Mouse (Mus musculus) MEL (cell line): Measurements from ENCODE around the gene Cyfip2. TPM values are rescaled to one million over a fixed set of nuclear protein-coding genes. Genes with fewer than 3 reads are reported as not detected.

ENCODE experiments used
- DNase-seq: peaks from one replicate; pipeline ENCODE4 v3.0.0; 2011; ENCODE audit warnings: low read depth, low spot score
- H3K27ac ChIP-seq: 2 replicates; pipeline ENCODE4 v1.5.1; 2012; ENCODE audit warnings: low read depth, mild to moderate bottlenecking, control low read depth, low read length, moderate library complexity; ENCODE audit not compliant: control insufficient read depth
- H3K27me3 ChIP-seq, 2 experiments: fragments of 150-350 bp in 1 of 2; sonication (generic) in 1 of 2; 2 replicates each; pipeline ENCODE4 v1.6.1; 2012; ENCODE audit warnings: low read length in 2 of 2, mild to moderate bottlenecking in 2 of 2, improper control_type of control experiment in 1 of 2, moderate library complexity in 1 of 2; ENCODE audit not compliant: insufficient read depth in 2 of 2, control insufficient read depth in 1 of 2
- H3K36me3 ChIP-seq, 2 experiments: 2 replicates each; pipeline ENCODE4 v1.6.1; 2012 to 2014; ENCODE audit warnings: low read length in 2 of 2, improper control_type of control experiment in 1 of 2, inconsistent platforms in 1 of 2, mild to moderate bottlenecking in 1 of 2; ENCODE audit not compliant: insufficient read depth in 2 of 2, control insufficient read depth in 1 of 2
- H3K4me1 ChIP-seq, 2 experiments: fragments of 150-350 bp in 1 of 2; sonication (generic) in 1 of 2; 2 replicates each; pipeline ENCODE4 v1.6.1; 2012; ENCODE audit warnings: low read length in 2 of 2, improper control_type of control experiment in 1 of 2, mild to moderate bottlenecking in 1 of 2; ENCODE audit not compliant: insufficient read depth in 2 of 2, control insufficient read depth in 1 of 2
- H3K4me3 ChIP-seq, 2 experiments: fragments of 150-350 bp in 1 of 2; sonication (generic) in 1 of 2; 2 replicates each; pipeline ENCODE4 v1.5.1; 2012; ENCODE audit warnings: low read depth in 2 of 2, low read length in 2 of 2, mild to moderate bottlenecking in 2 of 2, moderate library complexity in 2 of 2, control low read depth in 1 of 2, improper control_type of control experiment in 1 of 2; ENCODE audit not compliant: control insufficient read depth in 1 of 2, insufficient read depth in 1 of 2
- H3K79me2 ChIP-seq: 2 replicates; pipeline ENCODE4 v1.6.1; 2012; ENCODE audit warnings: mild to moderate bottlenecking, low read length, moderate library complexity; ENCODE audit not compliant: control insufficient read depth, poor library complexity, insufficient read depth
- H3K9ac ChIP-seq: 2 replicates; pipeline ENCODE4 v1.6.1; 2012; ENCODE audit warnings: low read depth, mild to moderate bottlenecking, control low read depth, low read length, moderate library complexity; ENCODE audit not compliant: control insufficient read depth, poor library complexity, severe bottlenecking
- H3K9me3 ChIP-seq: fragments of 150-350 bp; sonication (generic); replicated peaks from 2 replicates; pipeline ENCODE4 v1.6.1; 2012; ENCODE audit warnings: mild to moderate bottlenecking, low read length, improper control_type of control experiment, moderate library complexity; ENCODE audit not compliant: insufficient read depth
- CHD2 ChIP-seq: IDR thresholded peaks from 2 replicates; pipeline ENCODE4 v1.6.1; 2011; ENCODE audit warnings: low read length, improper control_type of control experiment
- ELF1 ChIP-seq: IDR thresholded peaks from 2 replicates; pipeline ENCODE4 v1.6.1; 2014; ENCODE audit warnings: low read depth, mild to moderate bottlenecking, inconsistent platforms, low read length, improper control_type of control experiment, moderate library complexity
- EP300 ChIP-seq, 2 experiments: IDR thresholded peaks; 2 replicates each; pipeline ENCODE4 v1.6.1; 2011; ENCODE audit warnings: improper control_type of control experiment in 2 of 2, low read length in 2 of 2, low read depth in 1 of 2, mild to moderate bottlenecking in 1 of 2
- HCFC1 ChIP-seq: IDR thresholded peaks from 2 replicates; pipeline ENCODE4 v1.6.1; 2012; ENCODE audit warnings: low read depth, mild to moderate bottlenecking, inconsistent platforms, low read length, improper control_type of control experiment, moderate library complexity
- KAT2A ChIP-seq: conservative IDR thresholded peaks from 2 replicates; pipeline ENCODE4 v1.6.1; 2012; ENCODE audit warnings: low read depth, low read length, improper control_type of control experiment, inconsistent platforms
- MAFK ChIP-seq: IDR thresholded peaks from 2 replicates; pipeline ENCODE4 v1.6.1; 2011; ENCODE audit warnings: low read depth, mild to moderate bottlenecking, low read length, improper control_type of control experiment, borderline replicate concordance
- MAX ChIP-seq: IDR thresholded peaks from 2 replicates; pipeline ENCODE4 v1.6.1; 2011; ENCODE audit warnings: low read length, improper control_type of control experiment
- MXI1 ChIP-seq: IDR thresholded peaks from 2 replicates; pipeline ENCODE4 v1.6.1; 2011; ENCODE audit warnings: mild to moderate bottlenecking, low read depth, low read length, improper control_type of control experiment
- NELFE ChIP-seq: IDR thresholded peaks from 2 replicates; pipeline ENCODE4 v1.6.1; 2011; ENCODE audit warnings: low read depth, low read length, improper control_type of control experiment
- POLR2A ChIP-seq, 2 experiments: IDR thresholded peaks; 2 replicates each; pipeline ENCODE4 v1.6.1; 2011 to 2012; ENCODE audit warnings: low read length in 2 of 2, mild to moderate bottlenecking in 2 of 2, control low read depth in 1 of 2, improper control_type of control experiment in 1 of 2, low read depth in 1 of 2, moderate library complexity in 1 of 2; ENCODE audit not compliant: control insufficient read depth in 1 of 2, insufficient read depth in 1 of 2, poor library complexity in 1 of 2
- POLR2AphosphoS5 ChIP-seq: IDR thresholded peaks from 2 replicates; pipeline ENCODE4 v1.6.1; 2012; ENCODE audit warnings: low read depth, borderline replicate concordance, mild to moderate bottlenecking, inconsistent platforms, low read length, moderate library complexity, mixed read lengths
- RAD21 ChIP-seq: IDR thresholded peaks from 2 replicates; pipeline ENCODE4 v1.6.1; 2011; ENCODE audit warnings: mild to moderate bottlenecking, low read depth, low read length, improper control_type of control experiment
- USF2 ChIP-seq, 2 experiments: IDR thresholded peaks; 2 replicates each; pipeline ENCODE4 v1.6.1; 2011 to 2012; ENCODE audit warnings: improper control_type of control experiment in 2 of 2, low read length in 2 of 2, borderline replicate concordance in 1 of 2, inconsistent platforms in 1 of 2, low read depth in 1 of 2, mild to moderate bottlenecking in 1 of 2; ENCODE audit not compliant: insufficient read depth in 1 of 2
- ZC3H11A ChIP-seq: IDR thresholded peaks from 2 replicates; pipeline ENCODE4 v1.6.1; 2012; ENCODE audit warnings: low read depth, mild to moderate bottlenecking, inconsistent platforms, low read length, improper control_type of control experiment
- ZMIZ1 ChIP-seq: IDR thresholded peaks from 2 replicates; pipeline ENCODE4 v1.6.1; 2012; ENCODE audit warnings: low read depth, mild to moderate bottlenecking, inconsistent platforms, low read length, improper control_type of control experiment, moderate library complexity
- polyA plus RNA-seq, 2 experiments: library from polyadenylated mRNA; stranded (reverse) in 1 of 2; unstranded in 1 of 2; fragments of >175 nt in 1 of 2; fragments of >200 nt in 1 of 2; gene quantifications; 2 replicates each; pipeline versions ENCODE4 v1.2.1 to v1.2.4; 2012; ENCODE audit warnings: low replicate concordance in 2 of 2, low read depth in 1 of 2; ENCODE audit not compliant: insufficient read length in 2 of 2, insufficient read depth in 1 of 2, missing spikeins in 1 of 2
- total RNA-seq: library from RNA; depleted of rRNA; stranded (reverse); fragments of 300-350 nt; gene quantifications from 2 replicates; pipeline ENCODE4 v1.2.3, GENCODE M21; 2012

Gene Cyfip2
- total and polyA plus RNA-seq, 3 experiments = 9.9 to 31.8 (median 18.9) TPM

DNA sequence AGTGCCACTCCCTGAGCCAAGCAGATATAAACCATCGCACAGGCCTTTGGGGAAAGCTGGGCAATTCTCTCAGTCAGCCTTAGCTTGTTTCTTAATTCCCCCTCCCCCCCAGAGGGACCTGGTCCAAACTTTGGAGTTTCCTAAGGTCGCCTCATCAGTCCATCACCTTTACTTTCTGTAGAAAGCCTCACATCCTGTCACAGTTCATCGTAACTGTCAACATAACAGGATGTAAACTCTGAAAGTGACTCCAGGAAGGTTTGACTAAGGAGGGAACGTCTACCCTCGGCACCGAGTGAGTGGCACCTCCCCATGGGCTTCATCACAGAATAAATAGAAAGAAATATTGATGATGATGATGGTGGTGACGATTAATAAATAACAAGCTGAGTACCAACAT lies 4.9 kb downstream of the Cyfip2 start:
- Histone ChIP-seq H3K4me1 (peaks cover 0 to 17% of the 10 kb centered on the region in 2 experiments; a peak in 3 of 4 replicates), H3K9me3 (no peaks in the 10 kb centered on the region), H3K27me3 (no peaks in the 10 kb centered on the region), H3K36me3 (peaks cover 0 to 10% of the 10 kb centered on the region in 2 experiments; a peak in 2 of 4 replicates), H3K9ac (no peak overlapping the region), H3K79me2 (peaks cover 2% of the 10 kb centered on the region; the same call in 1 of the 2 replicates), H3K27ac (no peak overlapping the region), H3K4me3 (no peak overlapping the region)
- no peak for DNase-seq
- TF ChIP-seq MAX (no peak), ZMIZ1 (no peak), CHD2 (no peak), MAFK (no peak), POLR2A (IDR thresholded peaks at IDR 0.05; ENCODE audit: control insufficient read depth in 1 of 2, insufficient read depth in 1 of 2, low read depth in 1 of 2, low read length in 2 of 2, poor library complexity in 1 of 2) (no peak), EP300 (IDR thresholded peaks at IDR 0.05; ENCODE audit: low read depth in 1 of 2, low read length in 2 of 2) (no peak), KAT2A (no peak), USF2 (IDR thresholded peaks at IDR 0.05; ENCODE audit: borderline replicate concordance in 1 of 2, insufficient read depth in 1 of 2, low read depth in 1 of 2, low read length in 2 of 2) (no peak), NELFE (no peak), ZC3H11A (no peak)

DNA sequence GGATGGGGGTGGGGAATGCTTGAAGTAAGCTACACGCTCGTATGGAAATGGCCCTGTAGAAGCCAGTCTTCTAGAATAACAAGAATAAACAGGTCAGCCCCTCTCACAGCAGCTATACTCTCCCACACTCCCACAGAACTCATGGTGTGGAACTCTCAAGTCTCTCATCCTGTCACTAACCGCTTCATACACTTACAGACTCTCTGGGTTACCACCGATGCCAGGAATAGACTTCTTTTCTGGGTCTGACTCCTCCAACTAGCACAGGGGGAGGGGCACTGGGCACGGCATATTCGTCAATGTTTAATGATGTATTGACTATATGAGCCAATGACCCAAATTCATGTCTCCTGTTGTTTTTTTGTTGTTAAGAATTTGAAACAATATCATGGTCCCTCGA lies 5.9 kb downstream of the Cyfip2 start:
- H3K27ac ChIP-seq = no peak overlapping the region
- no peaks in the 10 kb centered on the region for H3K9me3 ChIP-seq
- H3K79me2 ChIP-seq = peaks cover 2% of the 10 kb centered on the region; the same call in 1 of the 2 replicates
- H3K4me3 ChIP-seq = no peak overlapping the region
- H3K36me3 ChIP-seq = peaks cover 0 to 10% of the 10 kb centered on the region in 2 experiments; a peak in 2 of 4 replicates
- H3K27me3 ChIP-seq = no peaks in the 10 kb centered on the region
- no peak for DNase-seq
- peaks cover 0 to 14% of the 10 kb centered on the region in 2 experiments; a peak in 3 of 4 replicates for H3K4me1 ChIP-seq
- no peak overlapping the region for H3K9ac ChIP-seq
- TF ChIP-seq RAD21 (no peak), ELF1 (no peak), HCFC1 (no peak), MXI1 (no peak), POLR2AphosphoS5 (no peak), POLR2A (IDR thresholded peaks at IDR 0.05; ENCODE audit: control insufficient read depth in 1 of 2, insufficient read depth in 1 of 2, low read depth in 1 of 2, low read length in 2 of 2, poor library complexity in 1 of 2) (no peak)
- TF ChIP-seq, all 39 proteins: peak for 0
